Mouse (Mus musculus): ENCODE measurements around the gene Tmtc1. TPM values are rescaled to one million over a fixed set of nuclear protein-coding genes. Genes with fewer than 3 reads are reported as not detected.

The Tmtc1 gene
- polyA plus RNA-seq, 1 experiment from 2014 or later = 0.74 TPM

DNA sequence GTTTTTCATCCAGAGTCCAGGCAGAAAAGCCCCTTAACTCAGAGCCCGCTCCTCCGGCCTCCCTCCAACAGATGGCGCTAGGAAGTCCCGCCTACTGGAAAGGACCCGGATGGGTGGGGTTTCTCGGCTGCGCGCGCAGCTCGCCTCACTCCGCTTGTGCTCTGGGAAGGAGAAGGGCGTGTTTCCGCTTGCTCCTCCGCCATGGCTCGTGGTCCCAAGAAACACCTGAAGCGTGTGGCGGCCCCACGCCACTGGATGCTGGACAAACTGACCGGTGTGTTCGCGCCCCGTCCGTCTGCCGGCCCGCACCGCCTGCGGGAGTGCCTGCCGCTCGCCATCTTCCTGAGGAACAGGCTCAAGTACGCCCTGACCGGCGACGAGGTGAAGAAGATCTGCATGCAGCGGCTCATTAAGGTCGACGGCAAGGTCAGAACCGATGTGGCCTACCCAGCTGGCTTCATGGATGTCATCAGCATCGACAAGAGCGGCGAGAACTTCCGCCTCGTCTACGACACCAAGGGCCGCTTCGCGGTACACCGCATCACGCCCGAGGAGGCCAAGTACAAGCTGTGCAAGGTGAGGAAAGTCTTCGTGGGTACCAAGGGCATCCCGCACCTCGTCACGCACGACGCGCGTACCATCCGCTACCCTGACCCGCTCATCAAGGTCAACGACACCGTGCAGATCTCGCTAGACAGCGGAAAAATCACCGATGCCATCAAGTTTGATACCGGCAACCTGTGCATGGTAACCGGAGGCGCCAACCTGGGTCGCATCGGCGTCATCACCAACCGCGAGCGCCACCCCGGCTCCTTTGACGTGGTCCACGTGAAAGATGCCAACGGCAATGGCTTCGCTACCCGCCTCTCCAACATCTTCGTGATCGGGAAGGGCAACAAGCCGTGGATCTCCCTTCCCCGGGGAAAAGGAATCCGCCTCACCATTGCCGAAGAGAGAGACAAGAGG lies 89.4 kb downstream of the Tmtc1 start:
- Histone ChIP-seq H3K9ac (ENCODE audit: low read depth, low read length) (peak overlapping the region; percentile 42), H3K27me3 (ENCODE audit: control insufficient read depth, insufficient read depth, low read length) (no peaks in the 10 kb centered on the region), H3K36me3 (ENCODE audit: control insufficient read depth, insufficient read depth, low read length) (0 out of 2 replicates have a peak, but pooled peaks cover 2% of the 10 kb centered on the region), H3K4me1 (replicated peaks; ENCODE audit: control insufficient read depth, insufficient read depth, low read length) (no peaks in the 10 kb centered on the region), H3K9me3 (ENCODE audit: control insufficient read depth, low read length) (no peaks in the 10 kb centered on the region), H3K4me3 (ENCODE audit: low read depth, low read length) (peak overlapping the region; percentile 44), H3K27ac (ENCODE audit: low read depth, low read length) (no peak overlapping the region), H3K4me2 (replicated peaks; ENCODE audit: low read depth, low read length) (peak overlapping the region; percentile 45)
- ATAC-seq (ENCODE audit: low FRiP score) = peak; percentile 91
- WGBS = 28% methylated on average over 85 of the region's 85 CpGs
- DNase-seq (ENCODE audit: low spot score) = peak; percentile 90

DNA sequence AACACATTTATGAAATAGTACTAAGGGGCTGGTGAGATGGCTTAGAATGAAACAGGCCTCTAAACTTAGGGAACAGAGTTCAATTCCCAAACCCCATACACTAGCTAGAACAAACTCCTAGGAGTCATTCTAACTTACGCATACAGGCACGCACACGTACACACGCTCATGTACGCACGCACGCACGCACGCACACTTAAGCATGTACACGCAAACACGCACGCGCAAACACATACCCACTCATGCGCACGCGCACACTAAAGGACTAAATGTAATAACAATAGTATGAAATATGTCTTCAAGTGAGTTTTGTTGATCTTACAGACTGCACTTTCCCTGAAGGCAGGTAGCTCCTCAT lies 90.1 kb downstream of the Tmtc1 start:
- H3K4me1 ChIP-seq (replicated peaks; ENCODE audit: control insufficient read depth, insufficient read depth, low read length) = no peaks in the 10 kb centered on the region
- H3K27me3 ChIP-seq (ENCODE audit: control insufficient read depth, insufficient read depth, low read length) = no peaks in the 10 kb centered on the region
- peak overlapping the region; percentile 45 for H3K4me2 ChIP-seq (replicated peaks; ENCODE audit: low read depth, low read length)
- no peaks in the 10 kb centered on the region for H3K9me3 ChIP-seq (ENCODE audit: control insufficient read depth, low read length)
- no peak overlapping the region for H3K4me3 ChIP-seq (ENCODE audit: low read depth, low read length)
- DNase-seq (ENCODE audit: low spot score) (no peak), ATAC-seq (ENCODE audit: low FRiP score) (no peak; the same call in 1 of the 2 replicates)
- 0 out of 2 replicates have a peak, but pooled peaks cover 2% of the 10 kb centered on the region for H3K36me3 ChIP-seq (ENCODE audit: control insufficient read depth, insufficient read depth, low read length)
- WGBS = 75% methylated on average over 16 of the region's 16 CpGs
- H3K9ac ChIP-seq (ENCODE audit: low read depth, low read length) = no peak overlapping the region
- H3K27ac ChIP-seq (ENCODE audit: low read depth, low read length) = no peak overlapping the region

DNA sequence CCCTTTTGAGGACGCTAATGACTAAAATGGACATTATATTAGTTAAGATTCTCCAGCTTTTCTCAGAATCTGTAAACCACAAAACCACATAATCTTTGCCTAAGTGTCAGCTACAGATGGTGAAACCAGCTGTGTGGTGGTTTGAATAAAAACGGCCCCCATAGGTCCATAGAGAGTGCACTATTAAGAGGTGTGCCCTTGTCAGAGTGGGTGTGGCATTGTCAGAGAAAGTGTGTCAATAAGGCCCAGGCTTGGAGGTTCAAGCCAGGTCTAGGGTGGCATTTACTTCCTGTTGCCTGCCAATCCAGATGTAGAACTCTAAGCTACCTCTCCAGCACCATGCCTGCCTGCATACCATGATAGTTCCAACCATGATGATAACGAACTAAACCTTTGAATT lies 99.2 kb downstream of the Tmtc1 start:
- Histone ChIP-seq H3K4me1 (replicated peaks; ENCODE audit: control insufficient read depth, insufficient read depth, low read length) (no peaks in the 10 kb centered on the region), H3K4me2 (replicated peaks; ENCODE audit: low read depth, low read length) (no peak overlapping the region), H3K9ac (ENCODE audit: low read depth, low read length) (no peak overlapping the region), H3K27ac (ENCODE audit: low read depth, low read length) (no peak overlapping the region), H3K9me3 (ENCODE audit: control insufficient read depth, low read length) (no peaks in the 10 kb centered on the region), H3K4me3 (ENCODE audit: low read depth, low read length) (no peak overlapping the region), H3K27me3 (ENCODE audit: control insufficient read depth, insufficient read depth, low read length) (no peaks in the 10 kb centered on the region), H3K36me3 (ENCODE audit: control insufficient read depth, insufficient read depth, low read length) (no peaks in the 10 kb centered on the region)
- ATAC-seq (ENCODE audit: low FRiP score) = no peak
- no peak for DNase-seq (ENCODE audit: low spot score)
- 80% methylated on average over 3 of the region's 3 CpGs for WGBS

DNA sequence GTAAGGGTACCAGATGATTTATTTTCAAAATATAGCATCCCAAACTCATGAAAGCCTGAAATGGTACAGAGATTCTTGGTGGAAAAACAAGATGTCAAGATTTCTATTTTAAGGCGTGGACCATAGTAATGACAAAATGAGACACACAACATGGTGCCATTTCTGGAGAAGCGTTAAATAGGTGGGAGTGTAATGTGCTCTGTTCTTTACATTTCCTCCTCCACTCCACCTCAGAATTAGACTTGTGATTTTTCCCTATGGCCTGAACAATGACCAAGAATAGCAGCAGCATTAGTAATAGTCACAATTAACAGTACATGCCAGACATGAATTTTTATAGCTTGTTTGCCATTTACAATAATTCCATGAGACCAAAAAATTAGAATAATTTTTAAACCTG lies 102.0 kb downstream of the Tmtc1 start:
- ATAC-seq (ENCODE audit: low FRiP score) = no peak
- H3K27ac ChIP-seq (ENCODE audit: low read depth, low read length) = no peak overlapping the region
- WGBS = 83% methylated on average over 2 of the region's 2 CpGs
- H3K9ac ChIP-seq (ENCODE audit: low read depth, low read length) = no peak overlapping the region
- no peaks in the 10 kb centered on the region for H3K27me3 ChIP-seq (ENCODE audit: control insufficient read depth, insufficient read depth, low read length)
- DNase-seq (ENCODE audit: low spot score) = no peak
- no peak overlapping the region for H3K4me2 ChIP-seq (replicated peaks; ENCODE audit: low read depth, low read length)
- no peaks in the 10 kb centered on the region for H3K9me3 ChIP-seq (ENCODE audit: control insufficient read depth, low read length)
- H3K4me1 ChIP-seq (replicated peaks; ENCODE audit: control insufficient read depth, insufficient read depth, low read length) = no peaks in the 10 kb centered on the region
- no peaks in the 10 kb centered on the region for H3K36me3 ChIP-seq (ENCODE audit: control insufficient read depth, insufficient read depth, low read length)
- no peak overlapping the region for H3K4me3 ChIP-seq (ENCODE audit: low read depth, low read length)

DNA sequence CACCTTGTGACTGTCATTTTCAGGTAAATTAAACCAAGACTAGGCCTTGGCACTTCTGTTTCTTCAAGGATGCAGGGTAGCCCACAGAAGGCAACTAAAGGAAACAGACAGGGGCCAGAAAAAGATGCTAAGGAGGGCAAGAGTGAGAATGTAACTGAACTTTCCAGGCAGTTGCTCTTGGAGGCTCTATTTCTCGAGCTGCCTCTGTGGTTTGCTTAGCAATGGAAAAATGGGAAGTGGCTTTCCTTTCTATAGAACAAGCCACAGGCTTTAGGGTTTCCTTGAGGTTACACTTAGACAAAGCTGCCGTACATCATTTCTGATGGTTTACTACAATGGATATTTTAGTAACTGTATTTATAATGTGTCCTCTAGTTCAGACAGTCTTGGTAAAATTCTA lies 102.4 kb downstream of the Tmtc1 start:
- Histone ChIP-seq H3K4me3 (ENCODE audit: low read depth, low read length) (no peak overlapping the region), H3K9ac (ENCODE audit: low read depth, low read length) (no peak overlapping the region), H3K27ac (ENCODE audit: low read depth, low read length) (no peak overlapping the region), H3K36me3 (ENCODE audit: control insufficient read depth, insufficient read depth, low read length) (no peaks in the 10 kb centered on the region), H3K9me3 (ENCODE audit: control insufficient read depth, low read length) (no peaks in the 10 kb centered on the region), H3K4me2 (replicated peaks; ENCODE audit: low read depth, low read length) (no peak overlapping the region), H3K4me1 (replicated peaks; ENCODE audit: control insufficient read depth, insufficient read depth, low read length) (no peaks in the 10 kb centered on the region), H3K27me3 (ENCODE audit: control insufficient read depth, insufficient read depth, low read length) (no peaks in the 10 kb centered on the region)
- ATAC-seq (ENCODE audit: low FRiP score) = no peak
- DNase-seq (ENCODE audit: low spot score) = no peak
- WGBS = 81% methylated on average over 2 of the region's 2 CpGs

DNA sequence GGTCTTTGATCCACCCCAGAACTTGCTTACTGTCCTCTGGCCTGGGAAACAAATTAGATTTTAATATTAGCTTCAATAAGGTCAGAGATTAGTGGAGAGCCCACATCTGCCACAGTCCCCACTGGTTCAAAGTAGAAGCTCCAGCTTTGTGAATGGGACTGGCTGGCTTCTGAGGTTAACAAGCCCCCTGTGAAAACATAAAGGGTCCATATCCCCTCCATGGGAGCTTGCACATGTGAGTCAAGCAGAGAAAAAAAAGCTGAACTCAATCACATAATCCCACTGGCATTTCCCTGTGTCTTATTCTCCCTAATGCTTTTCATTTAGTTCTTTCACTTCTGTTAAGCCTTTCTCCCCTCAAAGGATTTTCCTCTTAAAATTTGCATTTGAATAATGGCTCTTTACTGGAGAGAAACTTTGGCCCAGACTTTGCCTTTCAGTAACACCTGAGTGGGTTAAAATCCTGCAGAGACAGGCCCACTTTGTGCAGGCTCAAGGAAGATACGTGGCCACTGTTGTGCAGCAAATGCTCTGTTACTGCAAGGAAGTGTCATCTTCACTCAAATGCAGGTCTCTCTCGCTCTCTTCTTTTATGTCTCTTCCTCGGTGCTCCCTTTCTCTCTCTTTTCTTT lies 105.7 kb downstream of the Tmtc1 start:
- no peaks in the 10 kb centered on the region for H3K4me1 ChIP-seq (replicated peaks; ENCODE audit: control insufficient read depth, insufficient read depth, low read length)
- WGBS = 54% methylated on average over 3 of the region's 3 CpGs
- no peaks in the 10 kb centered on the region for H3K27me3 ChIP-seq (ENCODE audit: control insufficient read depth, insufficient read depth, low read length)
- H3K4me2 ChIP-seq (replicated peaks; ENCODE audit: low read depth, low read length) = no peak overlapping the region
- ATAC-seq (ENCODE audit: low FRiP score) (no peak), DNase-seq (ENCODE audit: low spot score) (no peak)
- no peak overlapping the region for H3K27ac ChIP-seq (ENCODE audit: low read depth, low read length)
- H3K4me3 ChIP-seq (ENCODE audit: low read depth, low read length) = no peak overlapping the region
- no peaks in the 10 kb centered on the region for H3K9me3 ChIP-seq (ENCODE audit: control insufficient read depth, low read length)
- no peak overlapping the region for H3K9ac ChIP-seq (ENCODE audit: low read depth, low read length)
- H3K36me3 ChIP-seq (ENCODE audit: control insufficient read depth, insufficient read depth, low read length) = no peaks in the 10 kb centered on the region

DNA sequence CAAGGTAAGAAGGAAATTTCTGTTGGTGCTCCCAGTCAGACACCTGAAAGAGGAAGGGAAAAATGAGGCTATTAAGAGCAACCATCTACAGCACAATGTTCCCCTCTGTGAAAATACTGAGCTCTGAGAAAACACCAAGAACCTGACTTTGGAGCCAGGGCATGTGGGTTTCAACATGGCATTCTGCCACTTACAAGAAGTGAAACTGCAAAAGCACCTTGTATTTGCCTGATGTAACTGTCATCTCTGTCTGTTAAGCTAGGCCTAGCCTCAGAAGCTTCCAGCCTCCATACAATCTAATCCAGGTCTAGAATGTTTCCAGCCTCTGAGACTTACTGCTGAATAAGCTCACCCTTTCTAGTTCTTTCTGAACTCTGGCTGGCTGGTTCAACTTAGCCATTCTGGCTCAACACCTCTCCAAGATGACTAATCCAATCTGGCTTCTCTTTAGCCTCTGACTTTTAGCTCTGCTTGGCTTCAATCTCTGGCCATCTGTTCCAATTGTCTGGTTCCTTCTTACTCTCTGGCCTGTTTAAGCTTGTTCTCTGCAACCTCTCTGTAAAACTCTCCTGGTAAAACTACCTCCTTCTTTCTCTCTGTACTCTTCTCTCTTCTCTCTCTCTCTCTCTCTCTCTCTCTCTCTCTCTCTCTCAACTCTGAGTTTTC lies 107.8 kb downstream of the Tmtc1 start:
- ATAC-seq (ENCODE audit: low FRiP score) (no peak), DNase-seq (ENCODE audit: low spot score) (no peak)
- H3K9ac ChIP-seq (ENCODE audit: low read depth, low read length) = no peak overlapping the region
- no peak overlapping the region for H3K4me3 ChIP-seq (ENCODE audit: low read depth, low read length)
- no peaks in the 10 kb centered on the region for H3K27me3 ChIP-seq (ENCODE audit: control insufficient read depth, insufficient read depth, low read length)
- H3K36me3 ChIP-seq (ENCODE audit: control insufficient read depth, insufficient read depth, low read length) = no peaks in the 10 kb centered on the region
- H3K4me1 ChIP-seq (replicated peaks; ENCODE audit: control insufficient read depth, insufficient read depth, low read length) = no peaks in the 10 kb centered on the region
- H3K9me3 ChIP-seq (ENCODE audit: control insufficient read depth, low read length) = no peaks in the 10 kb centered on the region
- no peak overlapping the region for H3K27ac ChIP-seq (ENCODE audit: low read depth, low read length)
- H3K4me2 ChIP-seq (replicated peaks; ENCODE audit: low read depth, low read length) = no peak overlapping the region

DNA sequence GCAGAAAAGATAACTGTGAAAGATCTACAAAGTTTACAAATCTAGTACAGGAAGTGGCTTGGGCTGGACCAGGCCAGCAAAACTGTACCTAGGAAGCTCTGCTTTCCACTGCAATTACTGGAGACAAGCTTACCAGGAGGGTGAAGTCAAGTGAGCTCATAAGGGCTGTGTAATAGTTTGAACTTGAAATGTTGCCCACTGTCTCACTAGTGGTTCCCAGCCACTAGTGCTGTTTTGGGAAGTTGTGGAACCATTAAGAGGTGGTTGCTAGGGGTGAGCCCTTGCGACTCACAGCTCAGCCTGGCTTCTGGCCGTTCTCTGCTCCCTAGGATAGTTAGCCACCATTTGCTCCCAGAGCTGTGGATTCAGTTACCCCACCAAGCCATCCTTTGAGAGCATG lies 112.3 kb downstream of the Tmtc1 start:
- H3K4me3 ChIP-seq (ENCODE audit: low read depth, low read length) = no peak overlapping the region
- no peak overlapping the region for H3K9ac ChIP-seq (ENCODE audit: low read depth, low read length)
- H3K4me2 ChIP-seq (replicated peaks; ENCODE audit: low read depth, low read length) = no peak overlapping the region
- WGBS = 78% methylated on average over 2 of the region's 2 CpGs
- H3K36me3 ChIP-seq (ENCODE audit: control insufficient read depth, insufficient read depth, low read length) = no peaks in the 10 kb centered on the region
- H3K4me1 ChIP-seq (replicated peaks; ENCODE audit: control insufficient read depth, insufficient read depth, low read length) = no peaks in the 10 kb centered on the region
- no peak overlapping the region for H3K27ac ChIP-seq (ENCODE audit: low read depth, low read length)
- H3K9me3 ChIP-seq (ENCODE audit: control insufficient read depth, low read length) = no peaks in the 10 kb centered on the region
- no peak for DNase-seq (ENCODE audit: low spot score)
- ATAC-seq (ENCODE audit: low FRiP score) = no peak
- H3K27me3 ChIP-seq (ENCODE audit: control insufficient read depth, insufficient read depth, low read length) = no peaks in the 10 kb centered on the region

All from hindbrain, embryonic 11.5 days (tissue).